Mouse (Mus musculus): ENCODE results near the gene Ino80b.
"Not testable (repeated sequence)": the region's sequence is repeated elsewhere in the genome, so short reads cannot be mapped to it uniquely, and the experiment has no call there.

The Ino80b gene

GRCm38 (mm10) chr6:83125331-83125730 lies at the start of gene Ino80b:
Ino80b (minus strand) TSS chr6:83125431.
- no peak for DNase-seq (ENCODE audit: low spot score in 2 of 2)

- peak; percentile 67 to 76 for DNase-seq (ENCODE audit: low spot score in 2 of 2)
These were observed 47.1 kb upstream of the Ino80b start for GRCm38 (mm10) chr6:83172240-83172920.

GRCm38 (mm10) chr6:83171063-83171462 lies 45.8 kb upstream of the Ino80b start:
- no peak for DNase-seq (ENCODE audit: low spot score in 2 of 2)

- DNase-seq (ENCODE audit: low spot score in 2 of 2), result no peak
These were observed 44.6 kb upstream of the Ino80b start for GRCm38 (mm10) chr6:83169872-83170271.

- DNase-seq (ENCODE audit: low spot score in 2 of 2), result no peak
These were observed 41.0 kb upstream of the Ino80b start for GRCm38 (mm10) chr6:83166243-83166630.

- peak; percentile 86 to 89 for DNase-seq (ENCODE audit: low spot score in 2 of 2)
These were observed 40.5 kb upstream of the Ino80b start, which contains the start of gene Dctn1 for GRCm38 (mm10) chr6:83165607-83166242. Dctn1 (plus strand) TSS chr6:83165920.

- DNase-seq (ENCODE audit: low spot score in 2 of 2), result no peak
These were observed 39.9 kb upstream of the Ino80b start for GRCm38 (mm10) chr6:83165026-83165606.

- no peak for DNase-seq (ENCODE audit: low spot score in 2 of 2)
These were observed 37.5 kb upstream of the Ino80b start for GRCm38 (mm10) chr6:83162701-83163100.

- no peak for DNase-seq (ENCODE audit: low spot score in 2 of 2)
These were observed 36.9 kb upstream of the Ino80b start for GRCm38 (mm10) chr6:83161921-83162641.

- DNase-seq (ENCODE audit: low spot score in 2 of 2), result no peak
These were observed 36.2 kb upstream of the Ino80b start for GRCm38 (mm10) chr6:83161442-83161841.

- DNase-seq (ENCODE audit: low spot score in 2 of 2), result not testable (repeated sequence)
These were observed 34.2 kb upstream of the Ino80b start for GRCm38 (mm10) chr6:83159456-83159855.

- peak; percentile 68 to 81 for DNase-seq (ENCODE audit: low spot score in 2 of 2)
These were observed 31.0 kb upstream of the Ino80b start, which contains the start of the genes Wdr54 and 1700003E16Rik for GRCm38 (mm10) chr6:83156259-83156684. Wdr54 (minus strand) TSS chr6:83156397. 1700003E16Rik (plus strand) TSS chr6:83156404.

- DNase-seq (ENCODE audit: low spot score in 2 of 2), result no peak
These were observed 30.5 kb upstream of the Ino80b start for GRCm38 (mm10) chr6:83155552-83156238.

- DNase-seq (ENCODE audit: low spot score in 2 of 2), result no peak
These were observed 28.3 kb upstream of the Ino80b start for GRCm38 (mm10) chr6:83153485-83153884.

- no peak for DNase-seq (ENCODE audit: low spot score in 2 of 2)
These were observed 27.8 kb upstream of the Ino80b start for GRCm38 (mm10) chr6:83153038-83153437.

GRCm38 (mm10) chr6:83151721-83152120 lies 26.5 kb upstream of the Ino80b start:
- DNase-seq (ENCODE audit: low spot score in 2 of 2), result no peak

- DNase-seq (ENCODE audit: low spot score in 2 of 2), result no peak
These were observed 22.0 kb upstream of the Ino80b start for GRCm38 (mm10) chr6:83147280-83147679.

GRCm38 (mm10) chr6:83145805-83146204 lies 20.6 kb upstream of the Ino80b start:
- DNase-seq (ENCODE audit: low spot score in 2 of 2), result no peak

GRCm38 (mm10) chr6:83145209-83145608 lies 20.0 kb upstream of the Ino80b start:
- DNase-seq (ENCODE audit: low spot score in 2 of 2), result no peak

GRCm38 (mm10) chr6:83142886-83143285 lies 17.7 kb upstream of the Ino80b start:
- DNase-seq (ENCODE audit: low spot score in 2 of 2), result no peak

- DNase-seq (ENCODE audit: low spot score in 2 of 2), result peak; percentile 61 to 67
These were observed 17.0 kb upstream of the Ino80b start for GRCm38 (mm10) chr6:83142211-83142731.

Measured in right cerebral cortex, postnatal 36 days (tissue).